Mouse (Mus musculus): ENCODE results near the gene Dnajc28. TPM values are rescaled to one million over a fixed set of nuclear protein-coding genes. Genes with fewer than 3 reads are reported as not detected.
A peak's percentile ranks its signal among the peaks of the same experiment; 100 is the strongest.
"Not testable (repeated sequence)": the region's sequence is repeated elsewhere in the genome, so short reads cannot be mapped to it uniquely, and the experiment has no call there.

The Dnajc28 gene
- polyA plus RNA-seq, 1 experiment from 2014 or later, result 5.4 TPM

DNA sequence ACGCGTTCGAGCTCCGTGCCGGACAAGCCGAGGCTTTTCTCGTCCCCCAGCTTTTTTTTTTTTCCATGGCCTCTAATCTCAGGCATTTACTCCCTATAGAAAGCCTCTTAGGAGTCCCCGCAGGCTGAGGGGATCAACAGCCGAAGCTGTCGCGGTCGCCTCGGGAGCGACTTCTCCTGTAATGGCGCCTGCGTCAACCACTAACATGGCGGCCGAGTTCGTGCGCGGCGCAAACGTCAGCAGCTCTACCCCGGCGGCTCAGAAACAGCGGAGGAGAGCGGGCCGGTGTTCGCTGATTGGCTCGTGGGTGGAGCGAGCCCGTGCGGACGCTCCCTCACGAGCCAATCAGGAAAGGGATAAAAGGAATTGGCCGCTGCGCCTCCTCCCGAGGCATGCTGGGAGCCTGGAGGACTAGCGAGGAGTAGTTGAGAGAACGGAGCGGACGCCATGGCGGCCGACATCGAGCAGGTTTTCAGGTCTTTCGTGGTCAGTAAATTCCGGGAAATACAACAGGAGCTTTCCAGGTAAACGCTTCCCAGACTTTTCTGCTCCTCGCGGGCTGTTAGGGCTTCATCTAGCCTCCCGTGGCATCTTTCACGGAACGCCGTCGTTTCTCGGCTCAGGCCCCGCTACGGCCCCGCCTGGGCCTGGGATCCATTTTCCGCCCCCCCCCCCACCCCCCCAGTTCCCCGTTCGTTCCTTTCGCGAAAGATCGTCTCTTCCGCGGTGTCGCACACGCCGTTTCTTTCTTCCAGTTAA lies 28.8 kb upstream of the Dnajc28 start, which contains the start of gene Son:
Son (plus strand) TSS at position 46 of the 759 bp plus-strand sequence.
- ATAC-seq (ENCODE audit: insufficient number of reproducible peaks, insufficient read depth, low FRiP score, low TSS enrichment), result peak; percentile 97
- peaks cover 16% of the 10 kb centered on the region; the same call in 1 of the 2 replicates for H3K4me1 ChIP-seq
- WGBS, result under 1% methylated on average over 69 of the region's 70 CpGs

GRCm38 (mm10) chr16:91646681-91647419 lies 28.0 kb upstream of the Dnajc28 start, which contains the start of gene Gart:
Gene Gart (minus strand): TSS chr16:91646952.
- H3K9me3 ChIP-seq, result no peaks in the 10 kb centered on the region
- peaks cover 9% of the 10 kb centered on the region; the same call in 1 of the 2 replicates for H3K4me1 ChIP-seq
- under 1% methylated on average over 59 of the region's 59 CpGs for WGBS
- peak within 1 kb of the TSS; percentile 73 for H3K9ac ChIP-seq
- no peaks in the 10 kb centered on the region for H3K27me3 ChIP-seq
- peaks cover 16% of the 10 kb centered on the region for H3K36me3 ChIP-seq
- peak within 1 kb of the TSS; percentile 98 for H3K27ac ChIP-seq
- peak within 1 kb of the TSS; percentile 81 for H3K4me3 ChIP-seq
- H3K4me2 ChIP-seq (replicated peaks), result peak within 1 kb of the TSS; percentile 89
- ATAC-seq (ENCODE audit: insufficient number of reproducible peaks, insufficient read depth, low FRiP score, low TSS enrichment), result peak; percentile 82

More for the DNA sequence above, 28.8 kb upstream of the Dnajc28 start, which contains the start of gene Son:
- H3K27me3 ChIP-seq, result no peaks in the 10 kb centered on the region
- peak within 1 kb of the TSS; percentile 73 for H3K9ac ChIP-seq
- H3K36me3 ChIP-seq, result peaks cover 16% of the 10 kb centered on the region
- H3K9me3 ChIP-seq, result no peaks in the 10 kb centered on the region
- peak within 1 kb of the TSS; percentile 98 for H3K27ac ChIP-seq
- peak within 1 kb of the TSS; percentile 81 for H3K4me3 ChIP-seq
- H3K4me2 ChIP-seq (replicated peaks), result peak within 1 kb of the TSS; percentile 89

DNA sequence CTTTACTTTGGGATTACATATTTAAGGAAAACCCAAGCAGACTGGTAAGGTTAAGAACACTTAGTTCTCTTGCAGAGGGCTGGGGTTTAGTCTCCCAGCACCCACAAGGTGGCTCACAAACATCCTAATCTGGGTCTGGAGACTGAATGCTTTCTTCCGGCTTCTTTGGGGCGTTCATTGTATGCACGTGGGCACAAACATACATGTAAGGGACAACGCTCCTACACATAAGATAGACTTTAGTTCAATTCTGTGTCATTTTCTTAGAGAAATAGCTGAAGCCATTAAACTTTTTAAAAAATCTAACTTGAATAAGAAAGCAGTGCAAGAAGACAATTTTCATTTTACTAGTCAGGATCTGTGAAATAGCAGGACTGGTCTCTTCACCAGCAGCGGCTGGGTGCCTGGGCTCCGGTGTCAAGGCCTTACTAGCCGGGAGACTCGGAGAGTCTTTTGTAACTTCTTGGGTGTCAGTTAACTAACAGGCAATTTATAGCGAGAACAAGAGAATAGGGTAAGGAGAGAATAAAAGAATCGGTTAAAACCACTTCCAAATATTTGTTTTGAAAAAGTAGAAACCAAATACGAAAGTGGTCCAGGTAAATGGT lies 27.3 kb upstream of the Dnajc28 start:
- Histone ChIP-seq H3K4me3 (peak overlapping the region; percentile 81), H3K4me2 (replicated peaks) (peak overlapping the region; percentile 89), H3K4me1 (peaks cover 9% of the 10 kb centered on the region; the same call in 1 of the 2 replicates), H3K27me3 (no peaks in the 10 kb centered on the region), H3K36me3 (peaks cover 23% of the 10 kb centered on the region), H3K9me3 (no peaks in the 10 kb centered on the region), H3K9ac (peak overlapping the region; percentile 73), H3K27ac (peak overlapping the region; percentile 98; the same call in 1 of the 2 replicates)
- ATAC-seq (ENCODE audit: insufficient number of reproducible peaks, insufficient read depth, low FRiP score, low TSS enrichment), result no peak
- under 1% methylated on average over 11 of the region's 11 CpGs for WGBS

DNA sequence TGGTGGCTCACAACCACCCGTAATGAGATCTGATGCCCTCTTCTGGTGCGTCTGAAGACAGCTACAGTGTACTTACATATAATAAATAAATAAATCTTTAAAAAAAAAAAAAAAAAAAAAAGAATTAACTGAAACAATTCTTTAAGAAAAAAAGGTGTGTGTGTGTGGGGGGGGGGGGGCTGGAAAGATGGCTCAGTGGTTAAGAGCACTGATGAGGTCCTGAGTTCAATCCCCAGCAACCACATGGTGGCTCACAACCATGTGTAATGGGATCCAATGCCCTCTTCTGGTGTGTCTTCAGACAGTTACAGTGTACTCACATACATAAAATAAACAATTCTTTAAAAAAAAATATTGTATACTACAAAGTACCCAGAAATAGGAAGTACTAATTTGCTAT lies 26.6 kb upstream of the Dnajc28 start:
- not testable (repeated sequence) for H3K4me2 ChIP-seq (replicated peaks); H3K9me3 ChIP-seq; H3K27me3 ChIP-seq; H3K27ac ChIP-seq; H3K9ac ChIP-seq; H3K4me1 ChIP-seq; H3K4me3 ChIP-seq; ATAC-seq (ENCODE audit: insufficient number of reproducible peaks, insufficient read depth, low FRiP score, low TSS enrichment)
- WGBS, result 60% methylated on average over 1 of the region's 2 CpGs
- H3K36me3 ChIP-seq, result peaks cover 27% of the 10 kb centered on the region

- no peak overlapping the region for H3K4me2 ChIP-seq (replicated peaks)
- H3K9ac ChIP-seq, result no peak overlapping the region
- no peak for ATAC-seq (ENCODE audit: insufficient number of reproducible peaks, insufficient read depth, low FRiP score, low TSS enrichment)
- H3K27me3 ChIP-seq, result no peaks in the 10 kb centered on the region
- H3K27ac ChIP-seq, result no peak overlapping the region
- peaks cover 31% of the 10 kb centered on the region for H3K36me3 ChIP-seq
- no peak overlapping the region for H3K4me3 ChIP-seq
- peaks cover 9% of the 10 kb centered on the region; the same call in 1 of the 2 replicates for H3K4me1 ChIP-seq
- H3K9me3 ChIP-seq, result no peaks in the 10 kb centered on the region
- 87% methylated on average over 2 of the region's 2 CpGs for WGBS
Observed at GRCm38 (mm10) chr16:91644901-91645300, 26.1 kb upstream of the Dnajc28 start.

DNA sequence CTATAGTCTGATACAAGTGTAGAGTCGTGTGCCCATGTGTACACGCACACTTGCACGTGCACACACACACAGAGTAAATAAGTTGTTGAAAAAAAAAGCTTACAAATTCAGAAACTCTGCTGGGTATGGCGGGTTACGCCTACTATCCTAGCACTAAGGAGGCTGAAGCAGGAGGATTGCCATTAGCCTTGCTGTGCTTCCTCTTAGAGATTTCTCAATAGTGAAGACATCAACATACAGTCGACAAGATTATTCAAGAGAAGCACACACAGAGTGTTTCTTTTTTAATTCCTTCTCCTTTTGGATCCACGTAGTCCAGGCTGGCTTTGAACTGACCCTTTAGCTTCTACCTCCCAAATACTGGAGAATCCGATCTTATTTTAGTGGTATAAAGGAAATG lies 21.3 kb upstream of the Dnajc28 start:
- Histone ChIP-seq H3K4me1 (peaks cover 3% of the 10 kb centered on the region; the same call in 1 of the 2 replicates), H3K27me3 (no peaks in the 10 kb centered on the region), H3K27ac (no peak overlapping the region), H3K4me3 (no peak overlapping the region), H3K4me2 (replicated peaks) (no peak overlapping the region), H3K9me3 (no peaks in the 10 kb centered on the region), H3K36me3 (peaks cover 74% of the 10 kb centered on the region), H3K9ac (no peak overlapping the region)
- 87% methylated on average over 8 of the region's 8 CpGs for WGBS
- ATAC-seq (ENCODE audit: insufficient number of reproducible peaks, insufficient read depth, low FRiP score, low TSS enrichment), result no peak

GRCm38 (mm10) chr16:91639636-91640035 lies 20.8 kb upstream of the Dnajc28 start:
- whole genome bisulfite sequencing, result 100% methylated on average over 2 of the region's 2 CpGs
- Histone ChIP-seq H3K4me3 (no peak overlapping the region), H3K9me3 (no peaks in the 10 kb centered on the region), H3K27ac (no peak overlapping the region), H3K4me2 (replicated peaks) (no peak overlapping the region), H3K4me1 (no peaks in the 10 kb centered on the region), H3K36me3 (peaks cover 79% of the 10 kb centered on the region), H3K27me3 (no peaks in the 10 kb centered on the region), H3K9ac (no peak overlapping the region)
- ATAC-seq (ENCODE audit: insufficient number of reproducible peaks, insufficient read depth, low FRiP score, low TSS enrichment), result no peak

DNA sequence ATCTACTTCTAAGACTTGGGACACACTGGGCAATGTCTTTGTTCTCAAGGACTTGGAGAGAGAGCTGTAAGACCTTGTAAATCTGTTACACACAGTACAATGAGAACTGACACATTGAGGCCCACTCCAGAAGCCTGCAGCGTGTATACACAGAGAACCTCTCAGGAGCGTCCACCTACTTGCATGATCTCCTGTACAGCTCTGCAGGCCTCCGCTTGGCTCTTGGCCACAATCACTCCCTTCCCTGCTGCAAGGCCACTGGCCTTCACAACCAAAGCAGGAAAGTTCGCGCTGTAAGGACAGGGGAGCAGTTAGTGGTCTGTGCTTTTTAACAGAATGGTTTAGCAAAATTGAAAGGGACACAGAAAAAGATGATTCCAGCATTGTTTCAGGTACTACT lies 20.3 kb upstream of the Dnajc28 start:
- H3K36me3 ChIP-seq, result peaks cover 79% of the 10 kb centered on the region
- WGBS, result 94% methylated on average over 5 of the region's 5 CpGs
- no peak for ATAC-seq (ENCODE audit: insufficient number of reproducible peaks, insufficient read depth, low FRiP score, low TSS enrichment)

GRCm38 (mm10) chr16:91633641-91634040 lies 14.8 kb upstream of the Dnajc28 start:
- Histone ChIP-seq H3K27ac (no peak overlapping the region), H3K4me2 (replicated peaks) (no peak overlapping the region), H3K4me1 (no peaks in the 10 kb centered on the region), H3K27me3 (no peaks in the 10 kb centered on the region), H3K36me3 (peaks cover 85% of the 10 kb centered on the region), H3K9me3 (no peaks in the 10 kb centered on the region), H3K4me3 (no peak overlapping the region), H3K9ac (no peak overlapping the region)
- WGBS, result 93% methylated on average over 12 of the region's 12 CpGs
- ATAC-seq (ENCODE audit: insufficient number of reproducible peaks, insufficient read depth, low FRiP score, low TSS enrichment), result no peak

More for the DNA sequence above, 20.3 kb upstream of the Dnajc28 start:
- Histone ChIP-seq H3K9ac (no peak overlapping the region), H3K27ac (no peak overlapping the region), H3K4me1 (no peaks in the 10 kb centered on the region), H3K4me2 (replicated peaks) (no peak overlapping the region), H3K4me3 (no peak overlapping the region), H3K27me3 (no peaks in the 10 kb centered on the region), H3K9me3 (no peaks in the 10 kb centered on the region)

- Histone ChIP-seq H3K4me2 (replicated peaks) (no peak overlapping the region), H3K9me3 (no peaks in the 10 kb centered on the region), H3K27me3 (no peaks in the 10 kb centered on the region), H3K4me1 (no peaks in the 10 kb centered on the region), H3K36me3 (peaks cover 86% of the 10 kb centered on the region), H3K4me3 (no peak overlapping the region), H3K27ac (no peak overlapping the region), H3K9ac (no peak overlapping the region)
- 87% methylated on average over 7 of the region's 7 CpGs for WGBS
- no peak for ATAC-seq (ENCODE audit: insufficient number of reproducible peaks, insufficient read depth, low FRiP score, low TSS enrichment)
Observed at GRCm38 (mm10) chr16:91632940-91633339, 14.1 kb upstream of the Dnajc28 start.

GRCm38 (mm10) chr16:91632439-91632838 lies 13.6 kb upstream of the Dnajc28 start:
- H3K9me3 ChIP-seq, result no peaks in the 10 kb centered on the region
- peaks cover 86% of the 10 kb centered on the region for H3K36me3 ChIP-seq
- ATAC-seq (ENCODE audit: insufficient number of reproducible peaks, insufficient read depth, low FRiP score, low TSS enrichment), result no peak
- no peaks in the 10 kb centered on the region for H3K4me1 ChIP-seq
- H3K9ac ChIP-seq, result no peak overlapping the region
- no peak overlapping the region for H3K4me3 ChIP-seq
- H3K27me3 ChIP-seq, result no peaks in the 10 kb centered on the region
- 93% methylated on average over 5 of the region's 5 CpGs for WGBS
- H3K27ac ChIP-seq, result no peak overlapping the region
- no peak overlapping the region for H3K4me2 ChIP-seq (replicated peaks)
